Mouse (Mus musculus): ENCODE data around the gene Cnnm3. TPM values are rescaled to one million over a fixed set of nuclear protein-coding genes. Genes with fewer than 3 reads are reported as not detected.

Gene Cnnm3
- polyA plus RNA-seq, 1 experiment = 6.2 TPM

DNA sequence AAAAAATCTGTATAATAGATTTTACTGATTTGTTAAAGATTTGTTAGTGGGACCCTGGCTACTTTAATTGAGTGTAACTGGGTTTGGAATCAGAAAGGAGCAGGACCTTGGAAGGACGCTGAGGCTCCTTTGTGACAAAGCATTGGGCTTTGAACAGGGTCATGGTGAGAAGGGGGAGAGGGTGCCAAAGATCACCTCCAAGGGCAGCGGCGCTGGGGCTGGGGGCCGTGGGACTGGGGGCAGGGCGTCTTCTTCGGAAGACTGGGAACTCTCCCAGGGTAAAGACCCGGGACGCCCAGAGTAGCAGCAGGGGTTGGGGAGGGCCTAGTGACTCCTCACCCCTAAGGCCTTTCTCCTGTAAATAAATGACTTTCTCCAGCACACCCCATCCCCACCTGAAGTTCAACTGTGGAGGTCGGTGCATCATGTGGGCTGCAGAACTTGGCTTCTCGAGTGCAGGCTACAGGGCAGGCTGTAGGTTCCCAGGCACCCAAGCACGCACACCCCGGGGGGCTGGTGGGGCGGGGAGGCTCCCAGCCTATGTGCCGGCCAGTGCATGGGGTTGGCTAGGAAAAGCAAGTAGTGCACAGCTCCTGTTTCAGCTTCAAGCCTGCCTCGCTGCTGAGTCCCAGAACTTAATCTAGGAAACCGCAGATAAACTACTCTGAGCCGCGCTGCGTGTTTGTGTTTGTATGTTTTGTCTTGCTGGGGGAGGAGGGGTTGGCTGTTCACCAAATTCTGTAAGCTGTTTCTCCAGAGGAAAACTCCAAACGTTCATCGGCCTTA, 56.3 kb downstream of the Cnnm3 start:
- no peak overlapping the region for H3K4me3 ChIP-seq (ENCODE audit: insufficient read depth, low read length)
- 0 out of 2 replicates have a peak, but pooled peaks cover 3% of the 10 kb centered on the region for H3K4me1 ChIP-seq (ENCODE audit: control insufficient read depth, insufficient read depth, low read length)
- TF ChIP-seq POLR2A (IDR thresholded peaks at IDR 0.05; ENCODE audit: low read depth, low read length) (no peak), CTCF (IDR thresholded peaks at IDR 0.05; ENCODE audit: borderline replicate concordance, insufficient read depth, low read length) (no peak)
- no peak overlapping the region for H3K27ac ChIP-seq (ENCODE audit: insufficient read depth, low read length)

DNA sequence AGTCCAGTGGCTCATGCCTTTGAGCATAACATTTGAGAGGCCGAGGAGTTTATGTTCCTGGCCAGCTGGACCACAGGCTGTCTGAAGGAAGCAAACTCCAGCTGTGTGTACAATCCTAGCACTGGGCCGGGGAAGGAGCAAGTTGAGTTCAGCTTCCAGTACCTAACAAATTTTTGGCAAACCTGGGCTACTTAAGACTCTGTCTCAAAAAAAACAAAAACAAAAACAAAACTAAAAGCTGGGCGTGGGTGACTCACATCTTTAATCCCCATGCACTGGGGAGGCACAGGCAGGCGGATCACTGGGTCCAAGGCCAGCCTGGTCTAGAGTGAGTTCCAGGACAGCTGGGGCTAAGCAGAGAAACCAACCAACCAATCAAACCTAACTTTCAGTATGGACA, 57.1 kb downstream of the Cnnm3 start:
- TF ChIP-seq POLR2A (IDR thresholded peaks at IDR 0.05; ENCODE audit: low read depth, low read length) = no peak
- no peak for TF ChIP-seq CTCF (IDR thresholded peaks at IDR 0.05; ENCODE audit: borderline replicate concordance, insufficient read depth, low read length)
- no peak overlapping the region for H3K4me3 ChIP-seq (ENCODE audit: insufficient read depth, low read length)
- H3K27ac ChIP-seq (ENCODE audit: insufficient read depth, low read length) = no peak overlapping the region
- H3K4me1 ChIP-seq (ENCODE audit: control insufficient read depth, insufficient read depth, low read length) = 0 out of 2 replicates have a peak, but pooled peaks cover 3% of the 10 kb centered on the region

- H3K4me3 ChIP-seq (ENCODE audit: insufficient read depth, low read length) = no peak overlapping the region
- TF ChIP-seq CTCF (IDR thresholded peaks at IDR 0.05; ENCODE audit: borderline replicate concordance, insufficient read depth, low read length) (no peak), POLR2A (IDR thresholded peaks at IDR 0.05; ENCODE audit: low read depth, low read length) (no peak)
- 0 out of 2 replicates have a peak, but pooled peaks cover 3% of the 10 kb centered on the region for H3K4me1 ChIP-seq (ENCODE audit: control insufficient read depth, insufficient read depth, low read length)
- no peak overlapping the region for H3K27ac ChIP-seq (ENCODE audit: insufficient read depth, low read length)
Measured at GRCm38 (mm10) chr1:36569694-36570276, 58.1 kb downstream of the Cnnm3 start.

GRCm38 (mm10) chr1:36570320-36570719, 58.7 kb downstream of the Cnnm3 start:
- Histone ChIP-seq H3K4me1 (ENCODE audit: control insufficient read depth, insufficient read depth, low read length) (0 out of 2 replicates have a peak, but pooled peaks cover 3% of the 10 kb centered on the region), H3K27ac (ENCODE audit: insufficient read depth, low read length) (no peak overlapping the region), H3K4me3 (ENCODE audit: insufficient read depth, low read length) (no peak overlapping the region)
- no peak for TF ChIP-seq POLR2A (IDR thresholded peaks at IDR 0.05; ENCODE audit: low read depth, low read length)
- TF ChIP-seq CTCF (IDR thresholded peaks at IDR 0.05; ENCODE audit: borderline replicate concordance, insufficient read depth, low read length) = no peak

DNA sequence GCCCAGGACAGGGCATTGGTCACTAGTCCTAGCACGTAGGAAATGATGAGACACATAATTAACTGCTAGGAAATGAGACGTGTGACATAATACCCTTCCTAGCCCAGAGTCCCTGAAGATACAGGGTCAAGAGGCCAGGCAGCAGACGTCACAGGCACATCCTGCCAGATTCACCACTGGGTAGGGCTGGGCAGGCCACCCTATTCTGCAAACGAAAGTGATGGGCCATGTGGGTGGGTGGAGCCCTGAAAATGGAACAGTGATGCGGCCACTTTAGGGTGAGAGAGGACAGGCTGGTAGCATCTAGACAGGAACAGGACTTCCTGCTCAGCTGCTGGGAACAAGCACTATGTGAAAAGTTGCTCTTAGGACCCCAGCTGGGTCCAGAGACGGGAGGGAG, 60.0 kb downstream of the Cnnm3 start:
- TF ChIP-seq POLR2A (IDR thresholded peaks at IDR 0.05; ENCODE audit: low read depth, low read length) (no peak), CTCF (IDR thresholded peaks at IDR 0.05; ENCODE audit: borderline replicate concordance, insufficient read depth, low read length) (no peak)
- Histone ChIP-seq H3K4me3 (ENCODE audit: insufficient read depth, low read length) (no peak overlapping the region), H3K27ac (ENCODE audit: insufficient read depth, low read length) (no peak overlapping the region), H3K4me1 (ENCODE audit: control insufficient read depth, insufficient read depth, low read length) (0 out of 2 replicates have a peak, but pooled peaks cover under 1% of the 10 kb centered on the region)

- no peak overlapping the region for H3K4me3 ChIP-seq (ENCODE audit: insufficient read depth, low read length)
- H3K4me1 ChIP-seq (ENCODE audit: control insufficient read depth, insufficient read depth, low read length) = no peaks in the 10 kb centered on the region
- no peak overlapping the region for H3K27ac ChIP-seq (ENCODE audit: insufficient read depth, low read length)
- TF ChIP-seq CTCF (IDR thresholded peaks at IDR 0.05; ENCODE audit: borderline replicate concordance, insufficient read depth, low read length) = no peak
- no peak for TF ChIP-seq POLR2A (IDR thresholded peaks at IDR 0.05; ENCODE audit: low read depth, low read length)
Measured at GRCm38 (mm10) chr1:36572140-36572700, 60.6 kb downstream of the Cnnm3 start.

DNA sequence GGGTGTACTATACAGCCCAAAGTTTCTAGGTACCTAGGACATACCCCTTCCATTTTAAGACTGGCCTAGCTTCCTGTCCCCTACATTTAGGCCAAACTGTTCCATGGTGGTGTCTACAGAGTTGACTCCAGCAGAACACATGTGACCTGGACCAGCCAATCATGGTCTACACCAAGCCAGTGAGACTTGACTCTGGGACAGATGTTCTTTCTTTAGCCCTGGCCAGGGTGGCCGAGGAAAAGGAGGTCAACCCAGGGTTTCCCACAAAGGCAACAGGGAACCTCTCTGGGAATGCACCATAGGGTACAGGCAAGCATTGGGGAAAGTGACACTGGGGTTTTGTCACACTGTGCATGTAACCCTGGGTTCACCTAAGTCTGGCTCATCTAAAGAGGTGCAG, 61.0 kb downstream of the Cnnm3 start:
- H3K4me3 ChIP-seq (ENCODE audit: insufficient read depth, low read length) = no peak overlapping the region
- no peak overlapping the region for H3K27ac ChIP-seq (ENCODE audit: insufficient read depth, low read length)
- H3K4me1 ChIP-seq (ENCODE audit: control insufficient read depth, insufficient read depth, low read length) = no peaks in the 10 kb centered on the region
- TF ChIP-seq POLR2A (IDR thresholded peaks at IDR 0.05; ENCODE audit: low read depth, low read length) (no peak), CTCF (IDR thresholded peaks at IDR 0.05; ENCODE audit: borderline replicate concordance, insufficient read depth, low read length) (no peak)

- no peak overlapping the region for H3K4me3 ChIP-seq (ENCODE audit: insufficient read depth, low read length)
- H3K27ac ChIP-seq (ENCODE audit: insufficient read depth, low read length) = no peak overlapping the region
- H3K4me1 ChIP-seq (ENCODE audit: control insufficient read depth, insufficient read depth, low read length) = no peaks in the 10 kb centered on the region
- no peak for TF ChIP-seq CTCF (IDR thresholded peaks at IDR 0.05; ENCODE audit: borderline replicate concordance, insufficient read depth, low read length)
- TF ChIP-seq POLR2A (IDR thresholded peaks at IDR 0.05; ENCODE audit: low read depth, low read length) = no peak
Measured at GRCm38 (mm10) chr1:36573524-36573923, 61.9 kb downstream of the Cnnm3 start.

DNA sequence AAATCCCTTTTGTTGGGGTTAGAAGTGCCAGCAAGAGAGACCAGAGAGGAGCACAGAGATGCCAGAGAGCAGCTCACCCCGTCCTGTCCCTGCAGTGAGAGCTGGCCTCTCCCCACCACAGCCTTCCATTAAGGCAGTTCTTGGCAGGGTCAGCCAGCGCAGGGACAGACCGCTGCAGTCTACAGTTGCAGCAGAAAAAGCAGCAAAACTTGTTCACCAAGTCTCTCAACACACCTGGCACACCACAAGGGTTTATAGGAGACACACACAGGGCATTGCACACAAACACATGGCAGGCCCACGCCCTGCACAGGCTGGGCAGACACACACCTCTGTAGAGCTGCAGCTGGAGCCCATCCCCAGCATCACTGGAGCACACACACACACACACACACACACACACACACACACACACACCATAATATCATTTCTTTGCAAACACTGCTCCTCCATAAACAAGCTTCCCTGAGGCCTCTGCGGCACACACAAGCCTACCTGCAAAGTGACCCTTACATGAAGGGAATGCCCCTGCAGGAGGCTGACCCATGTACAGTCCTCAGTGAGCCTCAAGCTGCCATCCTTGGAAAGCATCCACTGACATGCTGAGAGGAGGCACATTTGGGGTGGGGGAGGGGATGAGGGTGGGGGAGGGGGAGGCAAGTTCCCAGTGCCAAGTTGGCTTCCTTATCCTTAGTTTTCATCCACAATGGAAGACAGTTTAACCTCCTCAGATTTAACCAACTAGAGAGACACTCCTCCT, 62.7 kb downstream of the Cnnm3 start:
- no peak for TF ChIP-seq CTCF (IDR thresholded peaks at IDR 0.05; ENCODE audit: borderline replicate concordance, insufficient read depth, low read length)
- no peak for TF ChIP-seq POLR2A (IDR thresholded peaks at IDR 0.05; ENCODE audit: low read depth, low read length)
- no peak overlapping the region for H3K27ac ChIP-seq (ENCODE audit: insufficient read depth, low read length)
- H3K4me3 ChIP-seq (ENCODE audit: insufficient read depth, low read length) = no peak overlapping the region
- H3K4me1 ChIP-seq (ENCODE audit: control insufficient read depth, insufficient read depth, low read length) = no peaks in the 10 kb centered on the region
